Mouse (Mus musculus): ENCODE data around the gene Tuft1.
"Not testable (repeated sequence)": the region's sequence is repeated elsewhere in the genome, so short reads cannot be mapped to it uniquely, and the experiment has no call there.

GRCm38 (mm10) chr3:94693874-94694273, 35.2 kb upstream of the Tuft1 start:
- TF ChIP-seq POLR2A (IDR thresholded peaks at IDR 0.05; ENCODE audit: control insufficient read depth, low read depth, low read length); CTCF (IDR thresholded peaks at IDR 0.05; ENCODE audit: control insufficient read depth, insufficient read depth, insufficient replicate concordance, low read depth, low read length): not testable (repeated sequence)

Measured in testis, adult 2 months (tissue).